Mouse (Mus musculus): Measurements from ENCODE around the gene Frmpd1. TPM values are rescaled to one million over a fixed set of nuclear protein-coding genes. Genes with fewer than 3 reads are reported as not detected.

The Frmpd1 gene
- total RNA-seq (2014; rRNA removed) (5.9 and 9.6 TPM in 2 replicates), polyA plus RNA-seq (2015; fragmentation: Nextera tagmentation; extraction: Ambion mirVana) (3.0 and 3.2 TPM in 2 replicates)

- peak; percentile 69 for DNase-seq (ENCODE audit: low spot score)
- no peak for TF ChIP-seq CTCF (IDR thresholded peaks at IDR 0.05)
- peak within 1 kb of the TSS; percentile 78 for H3K4me3 ChIP-seq (ENCODE audit: low read depth, low read length)
Observed at GRCm38 (mm10) chr4:45184521-45185330, at the start of gene Frmpd1. Gene Frmpd1 (plus strand): TSS chr4:45184875.

GRCm38 (mm10) chr4:45137636-45138035, 47.0 kb upstream of the Frmpd1 start:
- Histone ChIP-seq H3K9ac (replicated peaks; ENCODE audit: low read length, poor library complexity, severe bottlenecking) (no peak overlapping the region), H3K4me2 (ENCODE audit: low read depth, low read length, poor library complexity, severe bottlenecking) (no peak overlapping the region), H3K4me3 (ENCODE audit: low read depth, low read length) (no peak overlapping the region), H3K27ac (ENCODE audit: low read depth, low read length) (no peak overlapping the region), H3K4me1 (ENCODE audit: insufficient read depth, low read length) (no peaks in the 10 kb centered on the region), H3K27me3 (ENCODE audit: insufficient read depth, low read length) (no peaks in the 10 kb centered on the region), H3K36me3 (ENCODE audit: insufficient read depth, low read length) (no peaks in the 10 kb centered on the region), H3K9me3 (ENCODE audit: low read length) (no peaks in the 10 kb centered on the region)
- DNase-seq (ENCODE audit: low spot score) (no peak), ATAC-seq (ENCODE audit: low FRiP score) (no peak)
- WGBS = 69% methylated on average over 4 of the region's 4 CpGs
- no peak for TF ChIP-seq CTCF (IDR thresholded peaks at IDR 0.05)

More at GRCm38 (mm10) chr4:45184521-45185330, at the start of gene Frmpd1:
- Histone ChIP-seq H3K4me1 (ENCODE audit: insufficient read depth, low read length) (no peaks in the 10 kb centered on the region; the same call in 1 of the 2 replicates), H3K9ac (replicated peaks; ENCODE audit: low read length, poor library complexity, severe bottlenecking) (peak within 1 kb of the TSS; percentile 68), H3K36me3 (ENCODE audit: insufficient read depth, low read length) (no peaks in the 10 kb centered on the region), H3K27ac (ENCODE audit: low read depth, low read length) (peak within 1 kb of the TSS; percentile 32; the same call in 1 of the 2 replicates), H3K4me2 (ENCODE audit: low read depth, low read length, poor library complexity, severe bottlenecking) (peak within 1 kb of the TSS; percentile 97), H3K9me3 (ENCODE audit: low read length) (no peaks in the 10 kb centered on the region), H3K27me3 (ENCODE audit: insufficient read depth, low read length) (no peaks in the 10 kb centered on the region)
- WGBS = 0% methylated on average over 63 of the region's 85 CpGs
- peak; percentile 73 for ATAC-seq (ENCODE audit: low FRiP score)

- H3K4me1 ChIP-seq (ENCODE audit: insufficient read depth, low read length) = peaks cover 5% of the 10 kb centered on the region; the same call in 1 of the 2 replicates
- no peaks in the 10 kb centered on the region for H3K27me3 ChIP-seq (ENCODE audit: insufficient read depth, low read length)
- ATAC-seq (ENCODE audit: low FRiP score) (no peak), DNase-seq (ENCODE audit: low spot score) (peak; percentile 37)
- no peaks in the 10 kb centered on the region for H3K9me3 ChIP-seq (ENCODE audit: low read length)
- H3K4me3 ChIP-seq (ENCODE audit: low read depth, low read length) = no peak overlapping the region
- H3K9ac ChIP-seq (replicated peaks; ENCODE audit: low read length, poor library complexity, severe bottlenecking) = no peak overlapping the region
- TF ChIP-seq CTCF (IDR thresholded peaks at IDR 0.05) = no peak
- WGBS = 64% methylated on average over 5 of the region's 5 CpGs
- H3K36me3 ChIP-seq (ENCODE audit: insufficient read depth, low read length) = no peaks in the 10 kb centered on the region
- no peak overlapping the region for H3K4me2 ChIP-seq (ENCODE audit: low read depth, low read length, poor library complexity, severe bottlenecking)
- H3K27ac ChIP-seq (ENCODE audit: low read depth, low read length) = 0 out of 2 replicates have a peak overlapping the region, but pooled peaks have one; percentile 8
Observed at GRCm38 (mm10) chr4:45141835-45142234, 42.8 kb upstream of the Frmpd1 start.

- ATAC-seq (ENCODE audit: low FRiP score) (peak; percentile 83), DNase-seq (ENCODE audit: low spot score) (peak; percentile 75)
- no peaks in the 10 kb centered on the region for H3K36me3 ChIP-seq (ENCODE audit: insufficient read depth, low read length)
- no peak for TF ChIP-seq CTCF (IDR thresholded peaks at IDR 0.05)
- H3K27ac ChIP-seq (ENCODE audit: low read depth, low read length) = no peak overlapping the region
- H3K4me1 ChIP-seq (ENCODE audit: insufficient read depth, low read length) = peaks cover 5% of the 10 kb centered on the region; the same call in 1 of the 2 replicates
- 0 out of 2 replicates have a peak overlapping the region, but pooled peaks have one; percentile 13 for H3K9ac ChIP-seq (replicated peaks; ENCODE audit: low read length, poor library complexity, severe bottlenecking)
- 0 out of 2 replicates have a peak overlapping the region, but pooled peaks have one; percentile 6 for H3K4me2 ChIP-seq (ENCODE audit: low read depth, low read length, poor library complexity, severe bottlenecking)
- 16% methylated on average over 11 of the region's 11 CpGs for WGBS
- H3K9me3 ChIP-seq (ENCODE audit: low read length) = no peaks in the 10 kb centered on the region
- no peak overlapping the region for H3K4me3 ChIP-seq (ENCODE audit: low read depth, low read length)
- no peaks in the 10 kb centered on the region for H3K27me3 ChIP-seq (ENCODE audit: insufficient read depth, low read length)
Observed at GRCm38 (mm10) chr4:45142411-45142810, 42.3 kb upstream of the Frmpd1 start.

- TF ChIP-seq CTCF (IDR thresholded peaks at IDR 0.05) = no peak
- DNase-seq (ENCODE audit: low spot score) = peak; percentile 60
- H3K9me3 ChIP-seq (ENCODE audit: low read length) = no peaks in the 10 kb centered on the region
- H3K9ac ChIP-seq (replicated peaks; ENCODE audit: low read length, poor library complexity, severe bottlenecking) = 0 out of 2 replicates have a peak overlapping the region, but pooled peaks have one; percentile 13
- no peaks in the 10 kb centered on the region for H3K36me3 ChIP-seq (ENCODE audit: insufficient read depth, low read length)
- H3K4me1 ChIP-seq (ENCODE audit: insufficient read depth, low read length) = peaks cover 5% of the 10 kb centered on the region; the same call in 1 of the 2 replicates
- 0 out of 2 replicates have a peak, but pooled peaks have one; percentile 44 for ATAC-seq (ENCODE audit: low FRiP score)
- H3K27ac ChIP-seq (ENCODE audit: low read depth, low read length) = no peak overlapping the region
- WGBS = 51% methylated on average over 8 of the region's 8 CpGs
- no peak overlapping the region for H3K4me2 ChIP-seq (ENCODE audit: low read depth, low read length, poor library complexity, severe bottlenecking)
- no peaks in the 10 kb centered on the region for H3K27me3 ChIP-seq (ENCODE audit: insufficient read depth, low read length)
- H3K4me3 ChIP-seq (ENCODE audit: low read depth, low read length) = no peak overlapping the region
Observed at GRCm38 (mm10) chr4:45143005-45143404, 41.7 kb upstream of the Frmpd1 start.

GRCm38 (mm10) chr4:45156433-45156832, 28.2 kb upstream of the Frmpd1 start:
- no peak overlapping the region for H3K27ac ChIP-seq (ENCODE audit: low read depth, low read length)
- no peaks in the 10 kb centered on the region for H3K27me3 ChIP-seq (ENCODE audit: insufficient read depth, low read length)
- no peak for TF ChIP-seq CTCF (IDR thresholded peaks at IDR 0.05)
- H3K4me1 ChIP-seq (ENCODE audit: insufficient read depth, low read length) = no peaks in the 10 kb centered on the region
- no peak overlapping the region for H3K4me3 ChIP-seq (ENCODE audit: low read depth, low read length)
- H3K9me3 ChIP-seq (ENCODE audit: low read length) = no peaks in the 10 kb centered on the region
- no peak for DNase-seq (ENCODE audit: low spot score)
- ATAC-seq (ENCODE audit: low FRiP score) = no peak
- no peak overlapping the region for H3K4me2 ChIP-seq (ENCODE audit: low read depth, low read length, poor library complexity, severe bottlenecking)
- 78% methylated on average over 3 of the region's 3 CpGs for WGBS
- no peaks in the 10 kb centered on the region for H3K36me3 ChIP-seq (ENCODE audit: insufficient read depth, low read length)
- H3K9ac ChIP-seq (replicated peaks; ENCODE audit: low read length, poor library complexity, severe bottlenecking) = no peak overlapping the region

Measured in midbrain, postnatal 0 days (tissue).